Mouse (Mus musculus) embryo, embryonic 9.5 days (tissue): ENCODE measurements around the gene Ckb.
"Not testable (repeated sequence)": the region's sequence is repeated elsewhere in the genome, so short reads cannot be mapped to it uniquely, and the experiment has no call there.

Source experiments
- DNase-seq: peaks from one replicate; pipeline ENCODE4 v3.0.0-alpha.2; 2017; ENCODE audit errors: extremely low spot score

The Ckb gene

GRCm38 (mm10) chr12:111669000-111669788 lies 2.9 kb downstream of the Ckb start:
- no peak for DNase-seq

GRCm38 (mm10) chr12:111668457-111668912 lies 3.7 kb downstream of the Ckb start:
- peak; percentile 90 for DNase-seq

- DNase-seq, result no peak
Observed at GRCm38 (mm10) chr12:111667421-111667820, 4.7 kb downstream of the Ckb start.

- DNase-seq, result no peak
Observed at GRCm38 (mm10) chr12:111666380-111666779, 5.8 kb downstream of the Ckb start.

DNA sequence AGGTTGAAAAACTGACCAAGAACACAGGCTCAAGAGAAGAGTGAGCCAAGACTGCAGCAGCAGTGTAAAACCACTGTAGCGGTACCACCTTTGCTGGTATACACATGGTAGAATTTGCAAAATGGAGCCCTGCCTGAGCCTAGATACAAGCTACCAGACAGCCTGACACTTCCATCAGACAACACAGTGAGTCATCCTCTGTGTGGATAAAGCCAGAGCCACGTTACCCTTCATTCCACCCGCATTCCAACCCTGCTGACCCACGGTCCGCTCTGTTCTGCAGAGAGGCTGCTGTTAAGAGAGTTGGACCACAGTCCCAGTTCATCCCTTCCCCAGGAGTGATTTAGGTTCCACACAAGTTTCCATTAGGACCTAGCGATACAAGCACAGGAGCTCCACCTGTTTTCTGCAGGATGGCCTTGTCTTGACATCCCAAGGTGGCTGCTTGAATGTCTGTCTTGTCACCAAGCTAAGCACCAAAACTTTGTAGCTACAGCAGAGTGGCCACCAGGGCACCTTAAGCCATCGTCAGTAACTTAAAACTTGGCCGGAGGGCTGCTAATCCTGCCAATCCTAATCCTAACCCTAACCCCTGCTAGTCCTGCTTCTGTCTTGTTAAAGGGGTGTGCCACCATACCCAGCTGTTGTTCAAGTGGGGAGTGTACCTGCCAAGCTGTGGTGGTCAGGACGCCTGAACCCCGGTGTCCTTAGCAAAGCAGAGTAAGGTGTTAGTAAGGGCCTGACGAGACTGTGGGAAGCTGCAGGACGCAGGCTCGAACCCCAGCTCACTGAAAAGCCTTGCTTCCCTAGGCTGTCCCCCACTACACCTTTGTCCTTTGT lies 6.9 kb downstream of the Ckb start:
- DNase-seq, result no peak

- no peak for DNase-seq
Observed at GRCm38 (mm10) chr12:111664144-111664634, 7.9 kb downstream of the Ckb start.

DNA sequence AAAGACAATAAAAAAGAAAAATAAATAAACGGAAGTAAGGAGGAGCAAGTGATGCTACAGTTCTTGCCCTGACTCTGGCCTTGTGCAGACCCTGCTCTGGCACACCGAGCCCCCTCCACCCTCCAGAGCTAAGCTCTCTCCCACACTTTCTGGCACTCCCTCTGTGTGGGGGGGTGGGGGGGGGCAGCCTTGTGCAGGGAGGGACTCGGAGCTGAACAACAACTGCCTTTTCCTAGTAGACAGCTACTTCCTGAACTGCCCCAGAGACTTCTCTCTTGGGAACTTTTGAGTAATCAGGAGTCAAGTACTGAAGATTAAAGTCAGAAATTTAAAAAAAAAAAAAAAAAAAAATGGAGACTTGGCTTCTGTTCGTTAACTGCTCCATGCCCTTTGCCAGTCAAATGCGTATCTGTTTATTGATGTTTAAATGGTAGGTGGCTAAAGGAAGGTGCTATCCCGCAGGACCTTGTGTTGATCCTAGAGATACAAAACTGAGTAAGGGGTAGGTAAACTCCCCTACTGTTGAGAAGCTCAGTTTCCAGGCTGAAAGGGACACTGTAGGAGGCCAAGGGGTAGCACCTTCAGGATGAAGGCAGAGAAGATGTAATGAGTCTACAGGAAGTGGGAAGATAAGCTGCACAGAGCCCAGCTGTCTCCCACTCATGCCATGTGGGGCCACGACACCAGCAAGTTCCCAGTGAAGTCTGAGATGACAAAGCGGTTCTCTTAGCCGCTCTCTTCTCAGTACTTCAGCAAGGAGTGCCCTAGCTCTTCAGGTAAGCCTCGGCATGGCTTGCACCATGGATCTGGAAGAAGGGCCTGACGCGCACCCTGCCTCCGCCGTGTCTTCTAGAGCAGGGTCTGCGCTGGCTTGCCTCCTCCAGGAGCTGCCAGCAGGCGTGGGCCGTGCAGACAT lies 8.7 kb downstream of the Ckb start:
- DNase-seq, result no peak

DNA sequence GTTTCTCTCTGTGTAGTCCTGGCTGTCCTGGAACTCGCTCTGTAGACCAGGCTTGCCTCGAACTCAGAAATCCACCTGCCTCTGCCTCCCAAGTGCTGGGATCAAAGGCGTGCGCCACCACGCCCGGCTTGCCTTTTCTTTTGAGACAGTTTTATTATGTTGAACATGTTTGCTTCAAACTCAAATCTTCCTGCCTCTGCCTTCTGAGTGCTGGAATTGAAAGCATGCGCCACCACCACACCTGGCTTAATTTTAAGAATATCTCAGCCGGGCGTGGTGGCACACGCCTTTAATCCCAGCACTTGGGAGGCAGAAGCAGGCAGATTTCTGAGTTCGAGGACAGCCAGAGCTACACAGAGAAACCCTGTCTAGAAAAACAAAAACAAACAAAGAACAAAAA lies 10.6 kb downstream of the Ckb start:
- DNase-seq, result not testable (repeated sequence)

- no peak for DNase-seq
Observed at GRCm38 (mm10) chr12:111660628-111661027, 11.5 kb downstream of the Ckb start.

DNA sequence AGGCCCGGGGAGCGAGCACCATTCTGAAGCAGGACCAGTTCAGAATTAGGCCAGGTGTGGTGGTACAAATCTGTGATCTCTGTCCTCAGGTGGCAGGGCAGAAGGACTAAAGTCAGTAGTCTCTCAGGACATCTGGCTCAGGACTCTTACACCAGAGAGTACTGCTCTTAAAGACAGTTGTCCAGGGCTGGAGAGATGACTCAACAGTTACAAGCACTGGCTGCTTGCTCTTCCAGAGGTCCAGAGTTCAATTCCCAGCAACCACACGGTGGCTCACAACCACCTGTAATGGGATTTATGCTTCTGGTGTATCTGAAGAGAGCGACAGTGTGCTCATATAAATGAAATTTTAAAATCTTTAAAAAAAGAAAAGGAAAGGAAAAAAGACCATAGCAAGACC lies 12.8 kb downstream of the Ckb start:
- DNase-seq, result no peak

DNA sequence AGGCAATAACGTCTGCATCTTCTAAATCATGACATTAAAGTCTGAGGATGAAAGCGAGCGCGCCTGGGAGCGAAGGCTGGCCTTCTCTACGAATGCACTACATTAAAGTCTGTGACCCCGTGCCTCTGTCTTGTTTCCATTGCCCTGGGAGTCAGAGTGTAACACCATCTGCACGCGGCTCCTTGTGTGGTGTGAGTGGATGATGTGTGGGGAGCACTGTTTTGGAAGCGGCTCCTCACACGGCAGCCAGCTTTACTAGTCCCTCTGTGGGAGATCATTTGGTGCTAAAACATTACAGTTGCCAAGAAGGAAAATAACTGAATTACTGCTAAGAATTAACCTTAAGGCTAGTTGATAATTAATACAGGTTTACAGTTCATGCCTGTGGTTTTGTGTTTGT lies 16.4 kb downstream of the Ckb start:
- no peak for DNase-seq

DNA sequence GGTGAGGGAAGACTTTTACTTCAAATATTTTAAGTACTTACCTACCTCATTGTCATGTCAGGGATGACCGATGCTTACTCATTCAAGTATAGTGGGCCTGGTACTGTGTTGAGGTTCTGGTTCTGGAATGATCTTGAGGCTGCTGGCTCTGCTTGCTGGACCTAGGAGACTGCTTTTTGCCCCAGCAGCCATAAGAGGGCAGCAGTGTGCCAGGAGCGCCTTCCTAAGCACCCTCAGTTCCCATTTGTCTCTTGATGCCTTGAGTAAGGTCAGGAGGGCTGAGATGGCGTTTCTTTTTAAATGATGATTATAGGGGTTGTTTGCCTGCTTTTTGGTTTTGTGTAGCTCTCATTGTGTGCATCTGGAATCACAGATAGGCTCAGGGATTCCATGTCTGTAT lies 18.7 kb downstream of the Ckb start:
- DNase-seq, result peak; percentile 57

DNA sequence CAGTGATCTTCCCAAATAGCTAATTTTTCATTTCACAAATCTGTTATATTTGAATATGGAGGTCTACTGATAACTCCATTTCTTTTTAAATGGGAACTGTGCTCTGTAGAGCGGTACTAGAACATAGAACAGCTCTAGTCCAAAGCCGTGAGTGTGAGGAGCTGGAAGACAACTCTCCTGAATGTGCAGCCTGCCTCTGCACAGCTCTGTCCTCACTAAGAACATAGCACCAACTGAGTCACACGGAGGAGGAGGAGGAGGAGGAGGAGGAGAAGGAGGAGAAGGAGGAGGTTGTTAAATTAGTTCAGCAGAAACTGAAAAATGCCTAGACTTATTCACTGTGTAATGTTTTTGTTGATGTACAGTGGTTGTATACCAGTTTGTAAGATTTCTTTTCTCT lies 19.2 kb downstream of the Ckb start:
- no peak for DNase-seq

- DNase-seq, result peak; percentile 70
Observed at GRCm38 (mm10) chr12:111648061-111648645, 24.0 kb downstream of the Ckb start.
